In genomic region chr2:118307561-118307960, GRCm38 (mm10) we compare ENCODE assay signal across 9 mouse cellular contexts. TPM values are rescaled to one million over a fixed set of nuclear protein-coding genes. Genes with fewer than 3 reads are reported as not detected.
DNase-seq lines count a peak whose midpoint lies in the region; ATAC-seq and TF ChIP-seq lines count a peak whose summit lies in the region.
"Had no signal": no experiment of that assay in that cellular context is flagged by ENCODE, and none has a peak within 500 bp of the region (broad histone marks: within the 10 kb centered on the region; RNA-seq: fewer than 3 reads in every experiment).

No protein-coding gene starts in this region.

- no peak overlapping the region for H3K27ac ChIP-seq in limb, embryonic 13.5 days
- H3K27ac ChIP-seq in limb, embryonic 10.5 days: no peak overlapping the region
- peak overlapping the region; percentile 59; the same call in 1 of the 2 replicates for H3K27ac ChIP-seq in hindbrain, postnatal 0 days
- no peak overlapping the region for H3K27ac ChIP-seq in kidney, adult 2 months (ENCODE audit: insufficient read depth, low read depth, low read length)

- no peaks in the 10 kb centered on the region for H3K9me3 ChIP-seq in limb, embryonic 13.5 days
- H3K9me3 ChIP-seq in limb, embryonic 10.5 days (replicated peaks): no peaks in the 10 kb centered on the region
- H3K9me3 ChIP-seq in hindbrain, postnatal 0 days (ENCODE audit: low read length): no peaks in the 10 kb centered on the region

- no peak overlapping the region for H3K4me3 ChIP-seq in limb, embryonic 13.5 days
- H3K4me3 ChIP-seq in limb, embryonic 10.5 days: no peak overlapping the region
- H3K4me3 ChIP-seq in hindbrain, postnatal 0 days (ENCODE audit: low read length): no peak overlapping the region
- no peak overlapping the region for H3K4me3 ChIP-seq in kidney, adult 2 months (ENCODE audit: insufficient read depth, low read depth, low read length)
- H3K4me3 ChIP-seq: megakaryocyte, embryonic 14.5 days had no signal

- ATAC-seq in limb, embryonic 13.5 days (ENCODE audit: low FRiP score, low read depth): no peak
- peak; percentile 91 for ATAC-seq in hindbrain, postnatal 0 days
- ATAC-seq in monocyte, adult 5-6 weeks (replicated peaks; ENCODE audit: insufficient number of reproducible peaks, low FRiP score, low TSS enrichment, poor library complexity, severe bottlenecking): peak; percentile 84

- no peak for DNase-seq in limb, embryonic 10.5 days (ENCODE audit: low spot score)
- DNase-seq in brain, adult 2 months (ENCODE audit: low read depth, low spot score): peak; percentile 96
- peak; percentile 64 for DNase-seq in hindbrain, postnatal 0 days (ENCODE audit: low spot score)
- DNase-seq in frontal cortex, postnatal 14 days (ENCODE audit: low spot score in 2 of 2): no peak
- DNase-seq in kidney, adult 11 months: no peak
- DNase-seq in kidney, adult 2 months: no peak

- TF ChIP-seq POLR2A in kidney, adult 2 months (IDR thresholded peaks at IDR 0.05; ENCODE audit: low read depth, low read length): no peak

- no peaks in the 10 kb centered on the region for H3K36me3 ChIP-seq in limb, embryonic 13.5 days
- H3K36me3 ChIP-seq in limb, embryonic 10.5 days: no peaks in the 10 kb centered on the region
- no peaks in the 10 kb centered on the region for H3K36me3 ChIP-seq in hindbrain, postnatal 0 days (ENCODE audit: insufficient read depth, low read length)
- no peaks in the 10 kb centered on the region for H3K36me3 ChIP-seq in kidney, adult 2 months (ENCODE audit: control insufficient read depth, insufficient read depth, low read length)

- no peak for TF ChIP-seq CTCF in hindbrain, postnatal 0 days (IDR thresholded peaks at IDR 0.05; ENCODE audit: low read depth)
- TF ChIP-seq CTCF in kidney, adult 2 months (conservative IDR thresholded peaks at IDR 0.05; ENCODE audit: insufficient read depth, insufficient read length, low read depth, low read length): no peak

- H3K4me1 ChIP-seq in limb, embryonic 13.5 days: no peaks in the 10 kb centered on the region
- H3K4me1 ChIP-seq in limb, embryonic 10.5 days: peaks cover 22% of the 10 kb centered on the region
- 0 out of 2 replicates have a peak, but pooled peaks cover 4% of the 10 kb centered on the region for H3K4me1 ChIP-seq in hindbrain, postnatal 0 days (ENCODE audit: insufficient read depth, low read length)
- no peaks in the 10 kb centered on the region for H3K4me1 ChIP-seq in kidney, adult 2 months (ENCODE audit: control insufficient read depth, insufficient read depth, low read length)

- H3K4me2 ChIP-seq in limb, embryonic 13.5 days (replicated peaks): peak overlapping the region; percentile 19; the same call in 1 of the 2 replicates
- H3K4me2 ChIP-seq in hindbrain, postnatal 0 days (ENCODE audit: low read depth, low read length): peak overlapping the region; percentile 26

- H3K27me3 ChIP-seq in limb, embryonic 13.5 days: no peaks in the 10 kb centered on the region
- H3K27me3 ChIP-seq in limb, embryonic 10.5 days (ENCODE audit: low read depth, poor library complexity, severe bottlenecking): no peaks in the 10 kb centered on the region
- H3K27me3 ChIP-seq in hindbrain, postnatal 0 days (ENCODE audit: insufficient read depth, low read length): no peaks in the 10 kb centered on the region
- H3K27me3 ChIP-seq in kidney, adult 2 months (replicated peaks; ENCODE audit: control insufficient read depth, insufficient read depth, low read length): no peaks in the 10 kb centered on the region

- no peak overlapping the region for H3K9ac ChIP-seq in limb, embryonic 13.5 days
- no peak overlapping the region for H3K9ac ChIP-seq in hindbrain, postnatal 0 days (replicated peaks; ENCODE audit: low read length)

- 64% methylated on average over 8 of the region's 8 CpGs for WGBS in limb, embryonic 13.5 days
- WGBS in limb, embryonic 10.5 days: 79% methylated on average over 8 of the region's 8 CpGs
- WGBS in hindbrain, postnatal 0 days: 52% methylated on average over 8 of the region's 8 CpGs
- 66% methylated on average over 8 of the region's 8 CpGs for WGBS in kidney, adult 2 months

RNA-seq across cellular contexts. Expression of gene Fsip1, which starts 50.8 kb away (rescaled TPM):
- polyA plus RNA-seq in limb, embryonic 13.5 days (2015; fragmentation: Nextera tagmentation; extraction: Ambion mirVana): 0.48 and 0.75 TPM in 2 replicates
- polyA plus RNA-seq in limb, embryonic 10.5 days (2016; fragmentation: Nextera tagmentation; extraction: Ambion mirVana): 0.88 and 1.2 TPM in 2 replicates
- total RNA-seq in hindbrain, postnatal 0 days (2014; rRNA removed): 0.58 and 1.5 TPM in 2 replicates
- polyA plus RNA-seq in hindbrain, postnatal 0 days (2015; fragmentation: Nextera tagmentation; extraction: Ambion mirVana): 3.7 and 3.9 TPM in 2 replicates
- total RNA-seq in monocyte, adult 5-6 weeks (2017): 0.49 to 2.0 TPM in 2 of 3 replicates, not detected in the other
- polyA plus RNA-seq in kidney, adult 2 months (2012; rRNA removed): 0.14 and 0.18 TPM in 2 replicates

Comparison
In these comparisons a context has a peak if more than half of its experiments do, and no peak if none do; other contexts are left out.
1. DNase-seq: peak in brain, adult 2 months (single experiment) and hindbrain, postnatal 0 days (single experiment); none in limb, embryonic 10.5 days (single experiment), frontal cortex, postnatal 14 days (0 of 2), kidney, adult 11 months (single experiment) and kidney, adult 2 months (single experiment).